Mouse (Mus musculus) forebrain, embryonic 10.5 days (tissue): ENCODE data around the gene Olfr329-ps. TPM values are rescaled to one million over a fixed set of nuclear protein-coding genes. Genes with fewer than 3 reads are reported as not detected.

Experiments used
- DNase-seq: peaks from one replicate; pipeline ENCODE4 v3.0.0-alpha.2; 2017; ENCODE audit warnings: low spot score; ENCODE audit errors: extremely low spot score
- H3K27ac ChIP-seq: fragments of 300-500 bp; sonication (generic); 2 replicates; pipeline ENCODE4 v1.5.1; 2016; ENCODE audit warnings: mild to moderate bottlenecking
- H3K27me3 ChIP-seq: fragments of 300-500 bp; sonication (generic); 2 replicates; pipeline ENCODE4 v1.6.1; 2016; ENCODE audit warnings: mild to moderate bottlenecking; ENCODE audit not compliant: poor library complexity, severe bottlenecking
- H3K36me3 ChIP-seq: fragments of 300-500 bp; sonication (generic); replicated peaks from 2 replicates; pipeline ENCODE4 v1.6.1; 2016; ENCODE audit warnings: mild to moderate bottlenecking, moderate library complexity
- H3K4me1 ChIP-seq: fragments of 300-500 bp; sonication (generic); 2 replicates; pipeline ENCODE4 v1.6.1; 2016
- H3K4me3 ChIP-seq: fragments of 300-500 bp; sonication (generic); 2 replicates; pipeline ENCODE4 v1.5.1; 2016; ENCODE audit warnings: mild to moderate bottlenecking, moderate library complexity
- H3K9me3 ChIP-seq: fragments of 300-500 bp; sonication (generic); 2 replicates; pipeline ENCODE4 v1.6.1; 2016; ENCODE audit warnings: mild to moderate bottlenecking, moderate library complexity
- WGBS: fragments of 180-500 bp; shearing (Covaris S2); methylation state at CpG from one replicate; pipeline ENCODE4 v1.1.7; 2016; 5-methylcytosine and 5-hydroxymethylcytosine counted together
- polyA plus RNA-seq: library from polyadenylated mRNA; unstranded; fragments of >200 nt; fragmentation: Nextera tagmentation; extraction: Ambion mirVana; gene quantifications from 2 replicates; pipeline ENCODE4 v1.2.1, GENCODE M21; 2016

The Olfr329-ps gene
- polyA plus RNA-seq, 1 experiment from 2014 or later = not detected

DNA sequence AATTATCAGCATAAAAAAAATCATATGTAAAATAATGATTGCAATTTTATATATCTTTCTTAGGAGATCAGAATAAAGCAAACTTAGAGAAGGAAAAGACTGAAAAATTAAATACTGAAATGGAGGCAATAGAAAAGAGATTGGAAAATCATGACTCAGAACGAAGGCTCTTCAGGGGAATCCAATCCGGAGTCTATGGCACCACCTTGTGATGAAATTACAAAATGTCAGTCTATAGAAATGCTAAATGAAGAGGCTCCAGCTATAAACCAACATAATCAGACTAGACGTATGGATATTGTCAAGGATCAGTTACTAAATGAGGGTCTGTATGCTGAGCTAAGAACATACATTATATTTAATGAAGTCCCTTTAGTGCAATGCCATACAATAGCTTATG is 46.9 kb downstream of the Olfr329-ps start:
- Histone ChIP-seq H3K27me3 (no peaks in the 10 kb centered on the region), H3K4me3 (no peak overlapping the region), H3K36me3 (no peaks in the 10 kb centered on the region), H3K9me3 (no peaks in the 10 kb centered on the region; the same call in 1 of the 2 replicates), H3K27ac (no peak overlapping the region), H3K4me1 (no peaks in the 10 kb centered on the region)
- no peak for DNase-seq
- WGBS = 73% methylated on average over 3 of the region's 3 CpGs

DNA sequence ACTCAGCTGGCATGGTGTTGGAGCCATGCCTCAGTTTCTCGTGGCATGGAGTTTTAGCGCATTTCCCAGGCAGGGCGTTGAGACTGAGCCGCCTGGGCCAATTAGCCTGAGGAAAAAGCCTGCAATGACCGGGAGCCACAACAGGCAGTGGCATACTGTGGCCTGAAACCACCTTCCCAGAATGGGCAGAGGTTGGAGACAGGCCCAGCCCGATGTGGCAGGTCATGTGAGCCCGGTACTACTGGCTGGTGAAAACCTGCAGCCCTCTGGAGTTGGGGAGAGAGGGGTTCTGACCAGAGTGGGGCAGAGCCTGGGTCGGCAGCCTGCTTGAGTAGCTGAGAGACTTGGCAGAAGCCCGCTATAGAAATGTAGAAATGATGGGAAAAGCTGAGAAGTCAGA is 47.5 kb downstream of the Olfr329-ps start:
- no peak for DNase-seq
- no peak overlapping the region for H3K27ac ChIP-seq
- no peaks in the 10 kb centered on the region for H3K36me3 ChIP-seq
- H3K4me1 ChIP-seq = no peaks in the 10 kb centered on the region
- no peak overlapping the region for H3K4me3 ChIP-seq
- no peaks in the 10 kb centered on the region for H3K27me3 ChIP-seq
- WGBS = 84% methylated on average over 9 of the region's 9 CpGs
- no peaks in the 10 kb centered on the region; the same call in 1 of the 2 replicates for H3K9me3 ChIP-seq

DNA sequence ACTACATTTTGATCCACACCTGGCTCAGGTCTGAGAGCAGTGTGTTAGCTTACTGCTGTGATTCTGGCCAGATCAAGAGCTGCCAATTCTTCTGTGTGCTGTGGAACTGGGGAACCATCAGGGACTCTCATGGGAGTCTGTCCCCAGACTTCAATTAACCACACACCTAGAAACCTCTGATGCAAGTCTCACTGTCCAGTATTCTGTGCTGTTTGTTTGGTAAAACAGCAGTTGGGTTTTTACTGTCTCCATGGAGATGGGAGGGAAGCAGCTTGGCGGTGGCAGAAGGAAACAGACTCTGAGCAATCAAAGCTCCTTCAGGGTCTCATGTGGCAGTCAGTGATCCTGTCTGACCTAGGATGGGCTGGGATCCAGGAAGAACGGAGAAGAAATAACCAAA is 53.8 kb downstream of the Olfr329-ps start, which contains the start of gene Olfr332:
Olfr332 (minus strand) TSS at position 101 of the 400 bp plus-strand sequence.
- no peaks in the 10 kb centered on the region; the same call in 1 of the 2 replicates for H3K9me3 ChIP-seq
- H3K27me3 ChIP-seq = no peaks in the 10 kb centered on the region
- WGBS = 93% methylated on average over 2 of the region's 2 CpGs
- H3K36me3 ChIP-seq = no peaks in the 10 kb centered on the region
- DNase-seq = no peak
- no peaks in the 10 kb centered on the region for H3K4me1 ChIP-seq
- H3K4me3 ChIP-seq = no peak within 1 kb of the TSS
- H3K27ac ChIP-seq = no peak within 1 kb of the TSS

Other genes starting within 250 kb of the Olfr329-ps start
- 27.1 and 30.9 TPM in 2 replicates for gene Zfp692, start 239.4 kb downstream of the Olfr329-ps start, polyA plus RNA-seq
- gene Zfp672, start 216.1 kb downstream of the Olfr329-ps start, polyA plus RNA-seq = 23.9 and 24.1 TPM in 2 replicates
- gene Sh3bp5l, start 215.7 kb downstream of the Olfr329-ps start, polyA plus RNA-seq = 39.8 and 40.9 TPM in 2 replicates
- not detected in 2 replicates for gene Lypd8, start 167.4 kb downstream of the Olfr329-ps start, polyA plus RNA-seq
- gene 1810065E05Rik, start 125.3 kb downstream of the Olfr329-ps start, polyA plus RNA-seq = not detected in 2 replicates
- not detected in 2 replicates for gene Gm12253, start 113.9 kb downstream of the Olfr329-ps start, polyA plus RNA-seq
- not detected in 2 replicates for gene Lypd9, start 93.5 kb downstream of the Olfr329-ps start, polyA plus RNA-seq
- gene Olfr30, start 84.2 kb downstream of the Olfr329-ps start, polyA plus RNA-seq = not detected in 2 replicates
- not detected in 2 replicates for gene Olfr332, start 53.9 kb downstream of the Olfr329-ps start, polyA plus RNA-seq
- gene Olfr331, start 43.9 kb downstream of the Olfr329-ps start, polyA plus RNA-seq = not detected in 2 replicates
- gene Olfr330, start 11.6 kb downstream of the Olfr329-ps start, polyA plus RNA-seq = not detected in 2 replicates
- gene Olfr328, start 9.2 kb upstream of the Olfr329-ps start, polyA plus RNA-seq = not detected in 2 replicates
- not detected in 2 replicates for gene Olfr224, start 24.1 kb upstream of the Olfr329-ps start, polyA plus RNA-seq
- gene Olfr325, start 31.3 kb upstream of the Olfr329-ps start, polyA plus RNA-seq = not detected in 2 replicates
- gene Olfr324, start 48.7 kb upstream of the Olfr329-ps start, polyA plus RNA-seq = not detected in 2 replicates
- not detected in 2 replicates for gene 2210407C18Rik, start 69.7 kb upstream of the Olfr329-ps start, polyA plus RNA-seq
- not detected in 2 replicates for gene Olfr323, start 84.1 kb upstream of the Olfr329-ps start, polyA plus RNA-seq
- 0.33 and 0.35 TPM in 2 replicates for gene Trim58, start 94.0 kb upstream of the Olfr329-ps start, polyA plus RNA-seq
- not detected in 2 replicates for gene Olfr322, start 112.4 kb upstream of the Olfr329-ps start, polyA plus RNA-seq
- gene Olfr320, start 134.7 kb upstream of the Olfr329-ps start, polyA plus RNA-seq = not detected in 2 replicates
- gene Olfr319, start 152.7 kb upstream of the Olfr329-ps start, polyA plus RNA-seq = not detected in 2 replicates
- not detected in 2 replicates for gene Olfr318, start 177.6 kb upstream of the Olfr329-ps start, polyA plus RNA-seq
- gene Olfr317, start 192.8 kb upstream of the Olfr329-ps start, polyA plus RNA-seq = not detected in 2 replicates
- gene Olfr316, start 206.3 kb upstream of the Olfr329-ps start, polyA plus RNA-seq = not detected in 2 replicates
- gene Olfr315, start 226.8 kb upstream of the Olfr329-ps start, polyA plus RNA-seq = not detected in 2 replicates
- gene Olfr314, start 236.5 kb upstream of the Olfr329-ps start, polyA plus RNA-seq = not detected in 2 replicates